Mouse (Mus musculus) cortical plate, adult 2 months (tissue): Measurements from ENCODE around the gene Adam29.

Experiments used
- CTCF ChIP-seq: fragments of 200-500 bp; IDR thresholded peaks from 2 replicates; pipeline ENCODE4 v1.5.1; 2011; ENCODE audit warnings: mild to moderate bottlenecking, control low read depth, low read length; ENCODE audit not compliant: insufficient read depth; ENCODE audit errors: extremely low read depth
- POLR2A ChIP-seq: fragments of 200-500 bp; IDR thresholded peaks from 2 replicates; pipeline ENCODE4 v1.6.1; 2011; ENCODE audit warnings: mild to moderate bottlenecking, low read length, control low read depth; ENCODE audit not compliant: insufficient read depth; ENCODE audit errors: extremely low read depth

DNA sequence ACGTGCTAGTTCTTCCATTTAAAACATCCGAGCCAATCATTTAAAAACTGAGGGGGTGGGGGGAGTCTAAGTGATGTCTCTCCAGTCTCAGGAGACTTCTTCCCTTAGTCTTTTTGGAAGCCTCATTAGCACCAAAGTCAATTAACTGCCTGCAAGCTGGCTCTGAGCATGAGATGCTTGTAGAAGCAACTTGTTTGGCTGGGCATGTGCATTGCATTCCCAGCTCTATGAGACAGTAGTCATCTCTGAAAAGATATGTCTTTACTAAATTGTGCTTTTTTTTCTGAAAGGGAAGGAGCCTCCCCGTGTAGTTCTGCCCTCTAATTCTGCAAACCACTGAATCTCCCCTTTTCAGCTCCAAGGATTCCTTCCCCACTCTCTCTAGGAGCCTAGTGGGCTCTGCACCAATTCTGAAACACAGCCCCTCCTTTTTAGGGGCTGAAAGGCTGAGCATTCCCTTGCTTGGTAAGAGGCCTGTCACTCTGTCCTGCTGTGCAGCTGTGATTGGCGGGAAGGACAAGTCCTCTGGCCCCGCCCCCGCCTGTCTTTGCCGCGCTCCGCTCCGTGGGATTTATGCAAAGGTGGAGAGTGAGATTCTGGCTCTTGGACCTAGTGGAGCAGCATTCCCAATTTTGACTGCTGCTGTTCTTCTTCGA, 33.2 kb upstream of the Adam29 start, which contains the start of gene Glra3:
- no peak for TF ChIP-seq CTCF
- no peak for TF ChIP-seq POLR2A
